Mouse (Mus musculus) cerebellum, postnatal 25 days (tissue): ENCODE data around the gene Erg.

ENCODE experiments used
- DNase-seq, 2 experiments: peaks; one replicate each; pipeline ENCODE4 v3.0.0; 2021; ENCODE audit warnings: mixed read lengths in 2 of 2

The Erg gene

GRCm38 (mm10) chr16:95384590-95385148 lies 201.7 kb downstream of the Erg start:
- DNase-seq, result no peak

- no peak for DNase-seq
Measured at GRCm38 (mm10) chr16:95382251-95382650, 204.1 kb downstream of the Erg start.

- no peak for DNase-seq
Measured at GRCm38 (mm10) chr16:95376834-95377233, 209.6 kb downstream of the Erg start.

- no peak for DNase-seq
Measured at GRCm38 (mm10) chr16:95376364-95376763, 210.0 kb downstream of the Erg start.

GRCm38 (mm10) chr16:95374646-95375045 lies 211.7 kb downstream of the Erg start:
- DNase-seq, result no peak

GRCm38 (mm10) chr16:95372960-95373359 lies 213.4 kb downstream of the Erg start:
- DNase-seq, result no peak

GRCm38 (mm10) chr16:95371713-95372112 lies 214.7 kb downstream of the Erg start:
- DNase-seq, result no peak

GRCm38 (mm10) chr16:95366989-95367765 lies 219.2 kb downstream of the Erg start:
- no peak for DNase-seq

GRCm38 (mm10) chr16:95365214-95365613 lies 221.2 kb downstream of the Erg start:
- DNase-seq, result peak; percentile 28 to 30

GRCm38 (mm10) chr16:95363632-95364465 lies 222.5 kb downstream of the Erg start:
- DNase-seq, result no peak

GRCm38 (mm10) chr16:95361950-95362349 lies 224.4 kb downstream of the Erg start:
- DNase-seq, result no peak

- no peak for DNase-seq
Measured at GRCm38 (mm10) chr16:95360940-95361489, 225.4 kb downstream of the Erg start.

GRCm38 (mm10) chr16:95360214-95360850 lies 226.1 kb downstream of the Erg start:
- no peak for DNase-seq

- DNase-seq, result no peak
Measured at GRCm38 (mm10) chr16:95356962-95357955, 229.1 kb downstream of the Erg start.

GRCm38 (mm10) chr16:95353838-95354237 lies 232.6 kb downstream of the Erg start:
- no peak for DNase-seq

- DNase-seq, result no peak
Measured at GRCm38 (mm10) chr16:95352266-95352665, 234.1 kb downstream of the Erg start.

GRCm38 (mm10) chr16:95350499-95350898 lies 235.9 kb downstream of the Erg start:
- DNase-seq, result peak; percentile 63 to 80

- no peak for DNase-seq
Measured at GRCm38 (mm10) chr16:95349745-95350144, 236.6 kb downstream of the Erg start.

GRCm38 (mm10) chr16:95349344-95349743 lies 237.0 kb downstream of the Erg start:
- no peak for DNase-seq

- DNase-seq, result no peak
Measured at GRCm38 (mm10) chr16:95348555-95348954, 237.8 kb downstream of the Erg start.

- no peak for DNase-seq
Measured at GRCm38 (mm10) chr16:95347202-95347601, 239.2 kb downstream of the Erg start.
